Mouse (Mus musculus) myocyte (in vitro differentiated cells): ENCODE data around the gene Muc1.

Experiments used
- REST ChIP-seq: IDR thresholded peaks from one replicate; pipeline ENCODE4 v1.6.1; 2011; ENCODE audit warnings: mild to moderate bottlenecking, control low read depth, moderate library complexity; ENCODE audit not compliant: insufficient read depth, insufficient read length
- TCF3 ChIP-seq: IDR thresholded peaks from one replicate; pipeline ENCODE4 v1.6.1; 2011; ENCODE audit warnings: low read depth, control low read depth; ENCODE audit not compliant: insufficient read length
- USF1 ChIP-seq: IDR thresholded peaks from one replicate; pipeline ENCODE4 v1.6.1; 2011; ENCODE audit warnings: low read depth, mild to moderate bottlenecking, control low read depth, moderate library complexity

- no peak for TF ChIP-seq REST
- no peak for TF ChIP-seq TCF3
- TF ChIP-seq USF1 = no peak
These were observed 2.5 kb upstream of the Muc1 start for GRCm38 (mm10) chr3:89226361-89226760.
